24 mouse cellular contexts compared by ENCODE assay signal in genomic region chr7:64533374-64533773, GRCm38 (mm10). TPM values are rescaled to one million over a fixed set of nuclear protein-coding genes. Genes with fewer than 3 reads are reported as not detected.
DNase-seq lines count a peak whose midpoint lies in the region; ATAC-seq and TF ChIP-seq lines count a peak whose summit lies in the region.
"Had no signal": no experiment of that assay in that cellular context is flagged by ENCODE, and none has a peak within 500 bp of the region (broad histone marks: within the 10 kb centered on the region; RNA-seq: fewer than 3 reads in every experiment).

No protein-coding gene starts in this region.

- no peaks in the 10 kb centered on the region for H3K27me3 ChIP-seq in hindbrain, embryonic 11.5 days (ENCODE audit: control insufficient read depth, insufficient read depth, low read length)
- no peaks in the 10 kb centered on the region for H3K27me3 ChIP-seq in midbrain, embryonic 12.5 days
- no peaks in the 10 kb centered on the region for H3K27me3 ChIP-seq in neural tube, embryonic 15.5 days (replicated peaks)
- H3K27me3 ChIP-seq: embryonic facial prominence, embryonic 15.5 days; heart, embryonic 13.5 days; liver, embryonic 12.5 days; lung, embryonic 15.5 days; megakaryocyte, embryonic 14.5 days; stomach, embryonic 15.5 days had no signal

- WGBS in hindbrain, embryonic 11.5 days: 57% methylated on average over 6 of the region's 6 CpGs
- 35% methylated on average over 6 of the region's 6 CpGs for whole genome bisulfite sequencing in midbrain, embryonic 12.5 days
- 36% methylated on average over 6 of the region's 6 CpGs for WGBS in neural tube, embryonic 15.5 days

- no peak overlapping the region for H3K9ac ChIP-seq in hindbrain, embryonic 11.5 days (ENCODE audit: low read depth, low read length)
- no peak overlapping the region for H3K9ac ChIP-seq in midbrain, embryonic 12.5 days (replicated peaks)
- H3K9ac ChIP-seq in neural tube, embryonic 15.5 days (replicated peaks): no peak overlapping the region
- H3K9ac ChIP-seq: embryonic facial prominence, embryonic 15.5 days; heart, embryonic 13.5 days; liver, embryonic 12.5 days; lung, embryonic 15.5 days; stomach, embryonic 15.5 days had no signal

- no peaks in the 10 kb centered on the region for H3K9me3 ChIP-seq in hindbrain, embryonic 11.5 days (ENCODE audit: control insufficient read depth, low read length)
- H3K9me3 ChIP-seq in midbrain, embryonic 12.5 days: no peaks in the 10 kb centered on the region
- no peaks in the 10 kb centered on the region for H3K9me3 ChIP-seq in neural tube, embryonic 15.5 days (replicated peaks)
- H3K9me3 ChIP-seq: embryonic facial prominence, embryonic 15.5 days; lung, embryonic 15.5 days; stomach, embryonic 15.5 days had no signal

- no peak overlapping the region for H3K4me2 ChIP-seq in hindbrain, embryonic 11.5 days (replicated peaks; ENCODE audit: low read depth, low read length)
- H3K4me2 ChIP-seq in midbrain, embryonic 12.5 days (replicated peaks): no peak overlapping the region
- no peak overlapping the region for H3K4me2 ChIP-seq in neural tube, embryonic 15.5 days
- H3K4me2 ChIP-seq: embryonic facial prominence, embryonic 15.5 days; heart, embryonic 13.5 days; liver, embryonic 12.5 days; lung, embryonic 15.5 days; stomach, embryonic 15.5 days had no signal

- H3K4me1 ChIP-seq in hindbrain, embryonic 11.5 days (replicated peaks; ENCODE audit: control insufficient read depth, insufficient read depth, low read length): no peaks in the 10 kb centered on the region
- peaks cover 11% of the 10 kb centered on the region; the same call in 1 of the 2 replicates for H3K4me1 ChIP-seq in midbrain, embryonic 12.5 days
- H3K4me1 ChIP-seq in neural tube, embryonic 15.5 days: peaks cover 12% of the 10 kb centered on the region
- H3K4me1 ChIP-seq: embryonic facial prominence, embryonic 15.5 days; heart, embryonic 13.5 days; liver, embryonic 12.5 days; lung, embryonic 15.5 days; megakaryocyte, embryonic 14.5 days; stomach, embryonic 15.5 days had no signal

- no peaks in the 10 kb centered on the region for H3K36me3 ChIP-seq in hindbrain, embryonic 11.5 days (ENCODE audit: control insufficient read depth, insufficient read depth, low read length)
- peaks cover 21% of the 10 kb centered on the region for H3K36me3 ChIP-seq in midbrain, embryonic 12.5 days
- H3K36me3 ChIP-seq in neural tube, embryonic 15.5 days: peaks cover 8% of the 10 kb centered on the region
- H3K36me3 ChIP-seq: embryonic facial prominence, embryonic 15.5 days; heart, embryonic 13.5 days; liver, embryonic 12.5 days; lung, embryonic 15.5 days; stomach, embryonic 15.5 days had no signal

- no peak for DNase-seq in layer of hippocampus, adult 2 months (ENCODE audit: low spot score in 2 of 2)
- DNase-seq in layer of hippocampus, postnatal 10 days (ENCODE audit: low spot score in 2 of 2): no peak
- no peak for DNase-seq in hindbrain, embryonic 11.5 days (ENCODE audit: low spot score)
- DNase-seq in urinary bladder, postnatal 10 days (ENCODE audit: low spot score): no peak
- no peak for DNase-seq in cerebellum, postnatal 10 days
- no peak for DNase-seq in lung, postnatal 36 days
- DNase-seq: gastrocnemius, postnatal 36 days; heart, postnatal 4 days; kidney, adult 8-10 months; kidney, postnatal 36 days; layer of hippocampus, postnatal 36 days; left cerebral cortex, postnatal 4 days; right cerebral cortex, adult 18-20 months; spleen, adult 18-20 months; thymus, postnatal 25 days had no signal

- peak; percentile 60 for ATAC-seq in hindbrain, embryonic 11.5 days (ENCODE audit: low FRiP score)
- ATAC-seq in midbrain, embryonic 12.5 days (ENCODE audit: low FRiP score, low read depth): peak; percentile 77
- ATAC-seq in neural tube, embryonic 15.5 days (ENCODE audit: low FRiP score): 0 out of 2 replicates have a peak, but pooled peaks have one; percentile 7
- ATAC-seq: liver, embryonic 12.5 days had no signal

- peak overlapping the region; percentile 32; the same call in 1 of the 2 replicates for H3K27ac ChIP-seq in layer of hippocampus, adult 2 months
- H3K27ac ChIP-seq in hindbrain, embryonic 11.5 days (ENCODE audit: low read depth, low read length): peak overlapping the region; percentile 34
- H3K27ac ChIP-seq in midbrain, embryonic 12.5 days (replicated peaks): peak overlapping the region; percentile 68
- no peak overlapping the region; the same call in 1 of the 2 replicates for H3K27ac ChIP-seq in neural tube, embryonic 15.5 days (replicated peaks)
- H3K27ac ChIP-seq: embryonic facial prominence, embryonic 15.5 days; heart, embryonic 13.5 days; liver, embryonic 12.5 days; lung, embryonic 15.5 days; stomach, embryonic 15.5 days had no signal

- no peak for TF ChIP-seq CTCF in layer of hippocampus, adult 2 months (conservative IDR thresholded peaks at IDR 0.05)

- no peak overlapping the region for H3K4me3 ChIP-seq in layer of hippocampus, adult 2 months
- H3K4me3 ChIP-seq in hindbrain, embryonic 11.5 days (ENCODE audit: low read depth, low read length): no peak overlapping the region
- no peak overlapping the region for H3K4me3 ChIP-seq in midbrain, embryonic 12.5 days
- H3K4me3 ChIP-seq in neural tube, embryonic 15.5 days (replicated peaks): no peak overlapping the region
- H3K4me3 ChIP-seq: embryonic facial prominence, embryonic 15.5 days; heart, embryonic 13.5 days; liver, embryonic 12.5 days; lung, embryonic 15.5 days; megakaryocyte, embryonic 14.5 days; stomach, embryonic 15.5 days had no signal

RNA-seq across cellular contexts. Expression of gene Apba2, which starts 31.9 kb away (rescaled TPM):
- 100 to 1,000 TPM; 249 to 259 TPM for total RNA-seq in layer of hippocampus, adult 2 months (2021)
- 100 to 1,000 TPM; 300 to 305 TPM for total RNA-seq in layer of hippocampus, postnatal 10 days (2021)
- polyA plus RNA-seq in hindbrain, embryonic 11.5 days (2014; fragmentation: Nextera tagmentation; extraction: Ambion mirVana): 67.0 and 76.6 TPM in 2 replicates
- 120 and 125 TPM in 2 replicates for polyA plus RNA-seq in midbrain, embryonic 12.5 days (2016; fragmentation: Nextera tagmentation; extraction: Ambion mirVana)
- polyA plus RNA-seq in neural tube, embryonic 15.5 days (2015; fragmentation: Nextera tagmentation; extraction: Ambion mirVana): 144 and 178 TPM in 2 replicates
- polyA plus RNA-seq: C2C12 had no signal

Comparison
In these comparisons a context has a peak if more than half of its experiments do, and no peak if none do; other contexts are left out.
1. ATAC-seq: peak in every context shown above with its lines; median percentile 77 in midbrain, embryonic 12.5 days; 60 in hindbrain, embryonic 11.5 days; 7 in neural tube, embryonic 15.5 days.